Mouse (Mus musculus) embryo, embryonic 11 days (tissue): ENCODE results near the gene Psenen.
A peak's percentile ranks its signal among the peaks of the same experiment; 100 is the strongest.

Experiments used
- DNase-seq: peaks from one replicate; pipeline ENCODE4 v3.0.0-alpha.2; 2015

The Psenen gene

GRCm38 (mm10) chr7:30588676-30589434 lies 25.4 kb upstream of the Psenen start, which contains the start of gene Kmt2b:
Kmt2b (minus strand) TSS chr7:30588726.
- DNase-seq: peak; percentile 99

DNA sequence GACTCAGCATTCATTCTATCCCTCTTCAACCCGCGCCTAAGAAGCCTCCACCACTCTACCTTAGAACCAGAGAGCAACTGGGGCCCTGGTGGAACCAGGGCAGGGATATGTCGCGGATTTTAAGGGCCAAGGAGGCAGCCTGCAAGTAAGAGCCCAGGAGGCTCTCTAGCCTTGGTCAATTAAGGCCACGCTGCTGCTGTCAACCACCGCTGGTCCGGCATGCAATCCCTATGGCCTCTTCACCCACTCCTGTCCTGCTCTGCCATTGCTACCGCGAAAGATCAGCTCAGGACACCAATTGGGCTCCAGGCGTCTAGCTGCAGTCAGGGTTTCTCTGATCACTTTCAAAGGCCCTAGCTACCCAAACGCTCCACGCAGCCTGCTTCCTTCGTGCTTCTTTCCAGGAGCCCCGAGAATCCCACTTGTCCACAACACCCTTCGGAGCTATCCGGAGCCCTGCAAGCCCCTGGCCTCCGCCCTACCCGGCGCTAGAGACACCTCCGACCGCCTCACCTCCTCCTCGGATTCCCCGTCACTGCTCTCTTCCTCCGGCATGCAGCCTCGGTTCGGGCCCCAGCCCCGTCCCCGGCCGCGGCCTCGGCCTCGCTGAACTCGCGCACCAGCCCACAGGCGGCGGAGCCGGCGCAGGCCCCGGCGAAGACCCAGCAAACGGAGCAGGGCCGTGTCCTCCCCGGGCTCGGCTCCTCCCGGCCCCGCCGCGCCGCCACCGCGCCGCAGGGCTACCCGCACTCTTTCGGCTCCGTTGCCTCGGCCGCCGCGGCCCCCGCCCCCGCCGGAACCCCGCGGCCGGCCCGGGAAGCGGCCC lies 24.6 kb upstream of the Psenen start:
- peak; percentile 42 for DNase-seq

DNA sequence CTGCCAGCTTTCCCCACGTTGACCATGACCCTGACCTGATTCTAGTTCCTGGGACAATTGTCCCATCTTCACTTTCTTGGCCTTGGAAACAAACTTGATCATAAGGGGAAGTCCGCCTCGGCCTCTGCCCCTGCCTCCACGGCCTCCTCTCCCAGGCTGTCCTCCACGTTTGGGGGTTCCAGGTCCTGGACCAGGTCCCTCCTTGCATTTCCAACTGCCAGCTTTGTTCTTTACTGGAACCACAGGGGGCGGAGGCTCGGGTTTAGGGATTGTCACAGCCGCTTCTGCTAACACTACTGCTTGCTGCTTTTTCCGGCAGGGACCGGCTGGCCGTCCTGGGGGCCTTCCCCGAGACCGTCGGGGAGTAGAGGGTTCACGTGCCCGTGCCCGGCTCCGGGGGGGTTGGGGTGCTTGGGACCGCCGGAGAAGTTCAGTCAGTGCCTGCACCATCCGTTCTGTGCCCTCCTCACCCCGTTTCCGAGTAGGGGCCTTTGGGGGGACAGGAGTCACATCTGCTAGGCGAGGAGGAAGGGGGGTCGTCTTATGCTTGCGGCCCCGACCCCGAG lies 23.1 kb upstream of the Psenen start:
- no peak for DNase-seq

DNA sequence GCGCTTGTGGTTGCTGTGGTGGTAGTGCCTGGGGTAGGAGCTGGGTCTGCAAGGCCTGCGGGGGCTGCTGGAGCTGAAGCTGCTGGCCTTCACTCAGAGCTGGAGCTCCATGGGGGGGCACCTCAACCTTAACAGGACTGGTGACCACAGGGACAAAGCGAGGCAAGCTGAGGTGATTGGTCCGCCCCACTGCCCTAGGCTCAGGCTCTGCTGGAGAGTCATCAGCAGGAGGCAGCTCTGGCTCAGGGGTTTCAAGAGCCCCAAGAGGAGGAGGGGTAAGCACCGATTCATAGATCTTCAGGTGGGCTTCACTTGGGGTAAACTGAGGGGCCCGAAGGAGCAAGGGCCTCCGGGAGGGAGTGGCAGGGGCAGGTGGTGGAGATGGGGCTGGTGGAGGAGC lies 21.7 kb upstream of the Psenen start:
- DNase-seq: no peak

- DNase-seq: no peak
These were observed 20.9 kb upstream of the Psenen start for GRCm38 (mm10) chr7:30584339-30584738.

DNA sequence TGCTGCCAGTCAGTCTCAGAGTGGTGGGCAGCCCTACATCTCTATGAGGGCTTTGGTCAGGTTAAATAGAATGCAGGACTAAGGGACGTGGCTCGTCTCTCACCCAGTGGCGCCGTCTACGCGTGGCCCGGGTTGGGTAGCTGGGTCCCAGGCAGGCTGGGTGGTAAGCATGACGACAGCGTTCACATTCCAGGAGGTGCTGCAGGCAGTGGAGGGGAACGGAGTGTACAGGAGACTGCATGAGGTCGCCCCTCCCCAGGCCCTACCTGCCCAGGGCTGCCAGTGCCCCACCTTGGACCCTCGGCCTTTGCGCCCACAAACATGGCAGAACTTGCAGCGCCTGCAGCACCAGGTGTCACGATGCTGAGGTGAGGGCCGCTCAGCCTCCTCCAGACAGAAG lies 18.1 kb upstream of the Psenen start:
- DNase-seq: no peak

DNA sequence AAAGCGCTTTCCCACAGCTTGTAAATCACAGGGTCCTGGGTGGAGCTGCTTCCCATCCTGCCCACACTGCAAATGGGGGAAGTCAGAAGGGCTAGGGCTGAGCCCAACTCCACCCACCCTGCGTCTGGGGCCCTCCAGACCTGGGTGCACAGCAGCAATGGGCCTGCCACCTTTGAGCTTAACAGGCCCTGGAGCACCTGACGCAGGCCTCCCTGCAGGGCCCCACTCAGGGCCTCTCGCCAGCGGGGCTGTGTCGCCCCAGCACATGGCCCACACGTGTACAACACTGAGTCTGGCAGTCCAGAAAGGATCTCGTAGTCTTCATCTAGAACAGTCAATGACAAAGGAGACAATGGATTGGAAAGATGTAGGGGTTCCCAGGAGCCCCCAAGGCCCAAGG lies 16.5 kb upstream of the Psenen start:
- no peak for DNase-seq

- no peak for DNase-seq
These were observed 9.5 kb upstream of the Psenen start for GRCm38 (mm10) chr7:30572969-30573368.

GRCm38 (mm10) chr7:30572389-30572788 lies 9.0 kb upstream of the Psenen start:
- no peak for DNase-seq

- DNase-seq: no peak
These were observed 4.1 kb upstream of the Psenen start for GRCm38 (mm10) chr7:30567555-30567954.

- no peak for DNase-seq
These were observed 2.6 kb upstream of the Psenen start for GRCm38 (mm10) chr7:30566033-30566432.

- DNase-seq: no peak
These were observed 1.6 kb upstream of the Psenen start, which contains the start of gene Igflr1 for GRCm38 (mm10) chr7:30564970-30565571. Igflr1 (plus strand) TSS chr7:30565427.

DNA sequence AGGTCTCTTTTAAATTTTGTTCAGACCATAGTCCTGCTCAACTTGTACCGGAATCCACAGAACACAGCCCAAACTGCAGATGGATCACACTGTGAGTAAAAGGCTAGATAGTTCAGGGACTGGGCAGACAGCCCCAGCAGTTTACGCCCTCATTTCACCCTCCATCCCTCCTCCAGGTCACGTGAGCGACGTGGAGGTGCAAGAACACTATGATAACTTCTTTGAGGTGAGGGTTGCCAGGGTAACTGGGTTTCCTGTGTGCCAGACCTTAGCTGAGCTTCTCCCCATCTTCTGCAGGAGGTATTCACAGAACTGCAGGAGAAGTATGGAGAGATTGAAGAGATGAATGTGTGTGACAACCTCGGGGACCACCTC lies 466 bp upstream of the Psenen start:
- DNase-seq: no peak

GRCm38 (mm10) chr7:30562526-30563116 lies 806 bp downstream of the Psenen start:
- DNase-seq: no peak

DNA sequence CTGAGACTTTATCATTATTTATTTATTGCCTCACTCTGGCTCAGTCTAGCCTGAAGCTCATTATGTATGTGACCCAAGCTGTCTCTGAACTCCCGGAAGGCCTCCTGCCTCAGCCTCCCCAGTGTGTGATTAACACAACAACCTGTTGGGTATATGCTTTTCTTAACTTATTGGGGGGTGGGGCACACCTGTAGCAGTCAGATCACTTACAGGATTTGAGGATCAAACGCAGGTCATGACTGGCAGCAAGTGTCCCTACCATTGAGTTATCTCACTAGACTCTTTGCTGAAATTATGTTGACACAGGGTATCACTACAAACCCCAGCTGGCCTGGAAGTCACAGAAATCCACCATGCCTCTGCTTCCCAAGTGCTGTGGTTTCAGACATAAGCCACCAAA lies 3.1 kb downstream of the Psenen start:
- DNase-seq: no peak

DNA sequence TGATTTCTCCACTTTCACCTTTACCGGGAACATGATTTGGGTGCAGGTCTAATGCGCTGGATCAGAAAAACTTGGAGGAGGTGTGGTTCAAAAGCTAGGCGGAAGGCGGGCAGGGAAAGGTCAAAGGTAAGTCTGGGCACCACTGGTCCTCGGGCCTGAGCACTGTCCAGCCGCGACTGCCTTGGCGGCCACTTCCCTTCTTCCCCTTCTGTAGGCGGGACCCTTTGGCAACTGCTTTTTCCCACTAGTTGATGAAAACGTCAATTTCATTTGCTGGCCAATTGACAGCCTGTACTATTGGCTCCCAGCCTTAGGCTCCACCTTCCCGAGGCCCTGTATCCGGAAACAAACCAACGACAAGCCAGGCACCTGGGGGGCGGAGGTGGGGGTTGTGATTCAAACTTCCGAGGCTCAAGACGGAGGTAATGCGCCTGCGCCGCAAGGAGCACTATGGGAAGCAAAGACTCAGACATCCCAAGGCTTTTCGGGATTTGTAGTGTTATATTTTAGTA lies 3.9 kb downstream of the Psenen start, which contains the start of gene Lin37:
Gene Lin37 (minus strand): TSS at position 396 of the 512 bp plus-strand sequence.
- peak; percentile 97 for DNase-seq

- DNase-seq: no peak
These were observed 4.6 kb downstream of the Psenen start for GRCm38 (mm10) chr7:30558656-30559442.

GRCm38 (mm10) chr7:30557901-30558514 lies 5.4 kb downstream of the Psenen start:
- DNase-seq: no peak

GRCm38 (mm10) chr7:30556894-30557536 lies 6.4 kb downstream of the Psenen start:
- peak; percentile 35 for DNase-seq

- DNase-seq: no peak
These were observed 9.4 kb downstream of the Psenen start for GRCm38 (mm10) chr7:30553810-30554584.
